Mouse (Mus musculus): ENCODE results near the gene Rbck1.
A peak's percentile ranks its signal among the peaks of the same experiment; 100 is the strongest.

The Rbck1 gene

DNA sequence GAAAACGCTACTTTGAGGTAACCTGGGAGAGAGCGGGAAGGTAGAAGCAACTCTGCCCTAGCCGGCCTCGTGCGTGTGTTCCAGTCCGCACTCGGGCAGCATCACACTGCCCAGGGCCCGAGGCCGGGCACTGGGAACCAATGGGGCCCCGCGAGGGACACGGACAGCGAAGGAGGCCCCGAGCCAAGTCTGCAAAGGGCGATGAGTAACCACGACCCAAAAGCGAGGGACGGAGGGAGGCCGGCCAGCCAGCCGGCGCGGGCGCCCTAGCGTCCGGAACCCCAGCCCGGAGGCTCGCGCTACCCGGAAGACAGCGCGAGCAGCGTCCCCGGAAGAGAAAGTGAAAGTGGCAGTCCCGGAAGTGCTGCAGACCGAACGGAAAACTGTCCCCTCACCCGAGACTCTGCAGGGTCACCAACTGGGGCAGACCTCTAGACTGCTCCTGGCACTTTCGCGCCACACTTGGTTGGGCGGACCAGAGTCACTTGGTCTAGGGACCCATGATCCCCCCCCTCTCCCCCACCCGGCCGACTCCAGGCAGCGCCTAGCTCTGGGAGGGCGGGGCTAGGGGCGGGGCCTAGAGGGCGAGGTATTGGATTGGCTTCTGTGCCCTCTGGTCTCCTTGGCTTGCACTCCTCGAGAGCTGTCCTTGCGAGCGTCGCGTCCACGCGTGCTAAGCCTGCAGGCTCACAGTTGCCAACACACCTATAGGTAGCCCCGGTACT is at the start of gene Rbck1:
TSS of gene Rbck1 (minus strand) at position 553 of the 725 bp plus-strand sequence.
- peak; percentile 92 to 95 for DNase-seq

DNA sequence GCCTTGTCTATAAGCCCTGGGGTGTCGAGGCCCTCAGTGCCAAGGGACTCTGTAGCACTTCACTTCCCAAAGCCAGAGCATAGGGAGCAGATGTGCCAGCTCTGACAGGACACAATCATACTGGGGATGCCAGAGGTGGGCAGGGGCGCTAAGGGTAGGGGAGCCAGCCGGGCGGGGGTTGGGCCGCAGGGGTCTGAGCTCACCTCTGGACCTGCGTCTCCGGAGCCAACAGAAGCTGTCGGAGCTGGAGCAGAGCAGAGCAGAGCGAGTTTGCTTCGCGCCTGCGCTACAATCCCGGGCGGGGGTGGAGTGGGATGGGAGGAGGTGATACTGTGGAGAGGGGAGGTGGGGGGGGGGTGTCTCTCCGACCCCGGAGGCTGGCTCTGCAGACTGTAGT is 43.9 kb upstream of the Rbck1 start, which contains the start of gene Nrsn2:
TSS of gene Nrsn2 (minus strand) at position 294 of the 397 bp plus-strand sequence.
- no peak for DNase-seq

DNA sequence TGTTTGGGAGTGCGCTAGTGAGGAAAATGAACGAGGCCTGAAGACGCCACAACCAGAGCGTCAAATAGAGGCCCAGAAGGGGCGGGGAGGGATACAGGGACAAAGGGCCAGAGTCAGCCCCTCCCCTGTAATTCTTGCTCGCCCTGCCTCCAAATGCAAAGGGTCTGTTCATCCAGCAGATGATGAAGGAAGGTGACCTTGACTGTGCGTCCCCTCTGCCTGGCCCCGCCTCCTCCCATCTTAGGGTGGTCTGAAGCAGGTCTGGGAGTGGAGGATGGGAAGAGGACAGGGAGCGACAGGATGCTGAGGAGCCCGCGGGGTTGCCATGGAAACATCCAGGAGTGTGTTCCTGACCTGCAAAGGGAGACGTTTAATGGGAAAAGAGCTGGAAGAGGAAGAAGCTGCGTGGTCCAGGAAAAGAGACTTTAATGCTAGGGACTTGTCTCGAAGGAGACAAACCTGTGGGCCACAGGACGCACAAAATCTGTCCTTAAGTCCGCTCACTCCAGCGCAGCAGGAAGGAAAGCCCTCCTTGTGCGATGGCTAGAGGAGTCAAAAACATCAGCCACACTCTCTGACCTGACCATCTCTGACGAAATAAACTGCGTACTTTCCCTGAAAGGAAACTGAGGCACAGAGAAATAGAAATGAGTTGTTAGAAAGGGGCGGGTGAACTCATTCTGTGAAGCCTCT is 43.3 kb upstream of the Rbck1 start:
- no peak for DNase-seq

DNA sequence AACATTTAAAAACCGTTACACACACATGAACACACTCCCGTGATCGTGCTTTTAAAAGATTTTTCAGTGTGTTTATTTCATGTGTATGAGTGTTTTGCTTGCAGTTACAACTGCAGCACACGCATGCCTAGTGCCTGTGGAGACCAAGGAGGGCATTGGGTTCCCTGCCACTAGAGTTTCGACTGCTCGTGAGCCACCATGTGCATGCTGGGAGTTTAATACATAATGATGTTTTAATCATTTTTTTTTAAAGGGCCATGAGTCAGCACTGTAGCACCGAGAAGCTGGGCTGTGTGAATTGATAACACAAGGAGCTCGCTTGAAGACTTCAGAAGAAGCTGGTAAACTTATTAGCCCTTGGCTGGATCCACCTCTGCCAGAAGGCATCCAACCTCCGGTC is 41.1 kb upstream of the Rbck1 start:
- DNase-seq = no peak

DNA sequence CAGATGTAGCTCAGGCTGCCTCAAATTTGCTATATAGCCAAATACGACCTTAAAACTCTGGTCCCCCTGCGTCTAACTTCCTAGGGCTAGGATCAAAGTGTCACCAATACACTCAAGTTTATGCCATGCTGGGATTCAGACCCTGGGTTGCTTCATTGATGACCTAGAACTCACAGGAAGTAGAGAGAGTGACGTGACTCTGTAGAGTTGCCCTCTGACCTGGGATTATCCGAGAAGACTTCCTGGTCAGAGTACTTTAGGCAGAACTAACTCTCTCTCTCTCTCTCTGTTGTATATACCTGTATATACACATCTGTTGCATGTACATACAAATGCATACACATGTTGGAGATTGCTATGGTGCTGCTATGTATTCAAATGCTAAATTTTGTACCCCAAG is 40.2 kb upstream of the Rbck1 start:
- no peak for DNase-seq

DNA sequence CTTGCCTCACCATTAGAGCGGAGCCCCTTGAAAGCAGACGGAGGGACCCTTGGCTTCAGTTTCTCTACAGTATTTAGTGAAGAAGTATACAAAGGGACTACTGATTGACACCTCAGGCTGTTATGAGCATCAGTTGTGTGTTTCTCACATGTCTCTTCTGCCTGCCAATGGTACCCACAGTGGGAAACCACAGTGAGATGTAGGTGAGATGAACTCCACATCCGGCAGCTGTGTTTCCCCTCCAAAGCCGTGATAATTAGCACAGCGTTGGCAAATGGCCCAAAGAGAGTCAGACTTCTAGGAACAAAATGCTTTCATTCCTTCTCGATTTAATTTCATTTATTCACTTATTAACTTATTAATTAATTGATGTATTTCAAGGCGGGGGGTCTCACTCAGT is 39.7 kb upstream of the Rbck1 start:
- no peak for DNase-seq

DNA sequence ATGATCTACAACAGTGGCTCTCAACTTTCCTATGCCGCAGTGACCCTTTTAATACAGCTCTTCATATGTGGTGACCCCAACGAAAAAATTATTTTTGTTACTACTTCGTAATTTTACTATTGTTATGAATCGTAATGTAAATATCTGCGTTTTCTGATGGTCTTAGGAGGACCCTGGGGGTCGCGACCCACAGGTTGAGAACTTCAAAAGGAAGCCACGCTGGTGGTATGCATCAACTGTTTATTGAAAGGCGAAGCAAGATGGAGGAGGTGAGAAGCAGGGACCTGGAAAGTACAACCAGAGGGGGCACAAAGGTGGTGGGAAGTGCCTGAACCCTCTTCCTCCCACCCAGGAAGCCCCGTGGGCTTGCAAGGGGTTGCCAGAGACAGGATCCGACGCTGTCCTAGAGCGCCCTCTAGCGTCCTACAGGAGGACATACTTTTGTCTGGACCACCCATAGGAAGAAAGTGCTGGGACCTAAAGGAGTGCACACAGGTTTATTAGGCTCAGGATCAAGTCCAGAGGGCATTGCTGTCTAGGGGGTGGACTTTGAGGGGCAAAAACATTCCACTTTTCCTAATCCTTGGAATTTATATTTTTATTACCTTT is 36.2 kb upstream of the Rbck1 start:
- peak; percentile 63 to 74 for DNase-seq

DNA sequence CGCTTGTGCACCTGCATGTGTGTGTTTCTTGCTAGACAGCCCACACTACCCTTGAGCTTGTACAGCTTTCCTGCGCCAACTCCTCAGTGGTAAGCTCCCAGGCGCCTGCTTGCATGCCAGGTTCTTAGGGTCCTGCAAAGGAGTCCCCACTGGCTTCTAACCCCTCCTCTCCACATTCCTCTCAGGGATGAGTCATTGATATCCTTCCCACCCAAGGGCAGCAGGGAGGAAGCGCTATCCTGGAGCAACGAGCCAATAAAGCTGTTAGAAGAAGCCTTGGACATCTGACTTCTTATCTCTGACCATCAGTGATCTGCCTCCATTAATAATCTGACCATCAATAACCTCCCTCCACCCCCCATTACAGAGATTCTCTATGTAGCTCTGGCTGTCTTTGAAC is 35.5 kb upstream of the Rbck1 start:
- no peak for DNase-seq

DNA sequence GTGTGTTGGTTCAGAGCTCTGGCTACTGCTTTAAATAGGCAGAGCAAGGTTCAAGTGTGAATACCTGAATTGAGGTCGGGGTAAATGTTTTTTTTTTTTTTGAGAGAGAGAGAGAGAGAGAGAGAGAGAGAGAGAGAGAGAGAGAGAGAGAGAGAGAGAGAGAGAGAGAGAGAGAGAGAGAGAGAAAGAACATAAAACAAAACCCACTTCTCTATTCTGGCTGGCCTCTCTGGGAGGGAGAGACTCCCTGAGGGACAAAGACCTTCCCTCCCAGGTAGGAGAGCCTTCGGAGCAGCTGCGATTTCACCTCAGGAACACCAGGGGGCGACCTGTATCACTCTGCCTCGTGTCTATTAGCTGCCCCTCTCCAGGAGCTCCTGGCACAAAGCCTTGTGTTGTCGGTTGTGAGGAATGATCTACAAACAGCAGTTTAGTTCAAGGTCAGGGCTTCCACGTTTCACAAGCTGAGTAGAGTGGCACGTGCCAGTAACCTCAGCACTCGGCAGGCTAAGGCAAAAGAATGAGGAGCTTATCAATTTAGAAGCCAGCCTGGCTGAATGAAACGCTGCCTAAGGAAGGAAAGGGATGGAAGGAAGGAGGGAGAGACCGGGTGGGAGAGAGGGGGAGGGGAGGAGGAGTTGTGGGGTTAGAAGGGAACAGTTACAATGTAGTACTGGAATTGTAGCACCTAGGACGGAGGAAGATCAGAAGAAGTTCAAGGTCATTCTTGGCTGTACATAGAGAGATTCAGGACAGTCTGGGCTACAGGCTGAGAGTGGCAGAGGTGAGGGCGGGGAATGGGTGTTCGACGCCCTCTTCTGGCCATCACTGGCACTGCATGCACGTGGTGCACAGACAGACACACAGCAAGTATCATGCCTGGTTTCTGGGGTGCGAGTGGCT is 31.0 kb upstream of the Rbck1 start:
- peak; percentile 80 to 87 for DNase-seq

DNA sequence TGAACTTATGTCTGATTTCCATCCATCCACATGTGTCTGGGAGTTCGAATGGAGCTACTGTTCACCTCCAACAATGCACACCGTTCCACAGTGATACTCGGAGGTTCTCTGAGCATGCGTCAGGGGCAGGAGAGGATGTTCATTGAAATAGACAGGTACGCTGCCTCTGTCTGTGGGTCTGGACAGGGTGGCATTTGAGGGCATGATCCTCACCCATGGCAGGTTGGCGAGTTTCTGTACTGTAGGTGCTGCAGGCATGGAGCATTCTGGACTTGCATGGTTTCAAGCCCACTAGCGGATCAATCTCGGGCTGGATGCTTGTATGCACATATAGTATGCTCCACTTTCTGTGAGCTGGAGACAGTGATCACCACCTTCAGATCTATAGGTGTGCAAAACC is 28.7 kb upstream of the Rbck1 start:
- DNase-seq = no peak

DNA sequence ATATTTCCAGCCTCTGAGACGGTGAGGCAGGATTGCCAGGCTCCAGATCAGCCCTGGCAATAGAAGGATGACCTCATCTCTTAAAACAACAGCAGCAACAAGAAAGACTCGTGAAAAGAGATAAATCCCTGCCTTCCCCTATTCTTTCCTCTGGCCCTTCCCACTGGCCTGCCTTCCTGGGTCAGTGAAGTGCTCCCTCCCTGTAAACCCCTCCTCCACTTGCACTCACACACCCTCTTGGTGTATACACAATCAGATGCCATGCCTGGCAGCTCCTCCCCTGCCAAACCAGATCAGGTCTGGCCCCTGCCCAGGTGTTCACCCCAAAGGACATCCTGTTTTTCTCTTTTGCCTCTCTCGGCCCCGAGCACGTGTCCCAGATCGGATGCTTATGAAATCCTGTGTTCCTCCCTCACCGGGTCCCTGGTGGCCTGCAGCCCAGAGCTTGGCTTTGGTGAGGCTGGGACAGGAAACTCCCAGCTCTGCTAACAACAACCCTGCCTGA is 27.9 kb upstream of the Rbck1 start:
- DNase-seq = peak; percentile 44 to 67

DNA sequence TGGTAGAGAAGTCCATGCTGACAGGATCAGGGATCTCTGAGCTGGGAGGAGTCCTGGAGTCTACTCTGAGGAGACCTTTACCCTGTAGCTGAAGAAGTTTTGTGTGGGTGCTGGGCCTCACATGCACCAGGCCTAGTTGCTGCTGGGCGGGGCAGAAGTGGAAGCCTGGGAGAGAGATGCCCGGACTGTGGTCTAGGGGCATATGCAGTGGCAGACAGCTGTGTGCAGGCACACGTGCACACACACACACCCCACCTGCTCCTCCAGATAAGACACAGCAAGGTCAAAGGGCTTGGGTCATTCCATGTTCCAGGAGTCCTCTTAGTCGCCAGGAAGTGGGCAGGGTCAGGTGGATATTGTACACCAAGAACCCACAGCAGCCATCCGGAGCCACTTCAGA is 27.2 kb upstream of the Rbck1 start:
- DNase-seq = peak in 1 of 2 experiments; percentile 46

DNA sequence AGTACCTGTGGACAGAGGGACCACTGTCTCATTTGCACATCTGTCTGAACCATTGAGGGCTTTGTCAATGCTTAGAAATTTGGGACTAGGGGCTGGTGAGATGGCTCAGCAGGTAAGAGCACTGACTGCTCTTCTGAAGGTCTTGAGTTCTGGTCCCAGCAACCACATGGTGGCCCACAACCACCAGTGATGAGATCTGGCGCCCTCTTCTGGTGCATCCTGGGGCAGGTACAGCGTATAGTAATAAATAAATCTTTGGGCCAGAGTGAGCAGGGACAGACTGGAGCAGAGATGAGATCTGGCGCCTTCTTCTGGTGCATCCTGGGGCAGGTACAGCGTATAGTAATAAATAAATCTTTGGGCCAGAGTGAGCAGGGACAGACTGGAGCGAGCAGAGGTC is 26.5 kb upstream of the Rbck1 start:
- DNase-seq = peak in 1 of 2 experiments; percentile 32

DNA sequence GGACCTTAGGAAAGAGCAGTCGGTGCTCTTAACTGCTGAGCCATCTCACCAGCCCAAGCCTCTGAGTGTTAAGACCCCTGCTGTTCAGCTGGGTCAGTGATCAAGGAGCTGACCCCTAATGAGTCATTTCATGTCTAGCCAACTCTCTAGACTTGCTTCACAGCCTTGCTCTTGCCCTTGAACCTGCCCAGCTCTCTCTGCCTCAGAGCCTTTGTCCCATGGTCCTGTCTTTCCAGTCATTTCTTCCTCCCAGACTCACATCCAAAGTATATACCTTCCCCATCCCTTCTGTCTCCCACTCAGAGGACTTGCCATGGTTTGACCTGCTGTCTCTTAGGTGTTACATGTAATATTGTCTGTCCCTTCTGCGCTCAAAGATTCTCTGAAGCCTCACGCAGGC is 24.8 kb upstream of the Rbck1 start:
- no peak for DNase-seq

DNA sequence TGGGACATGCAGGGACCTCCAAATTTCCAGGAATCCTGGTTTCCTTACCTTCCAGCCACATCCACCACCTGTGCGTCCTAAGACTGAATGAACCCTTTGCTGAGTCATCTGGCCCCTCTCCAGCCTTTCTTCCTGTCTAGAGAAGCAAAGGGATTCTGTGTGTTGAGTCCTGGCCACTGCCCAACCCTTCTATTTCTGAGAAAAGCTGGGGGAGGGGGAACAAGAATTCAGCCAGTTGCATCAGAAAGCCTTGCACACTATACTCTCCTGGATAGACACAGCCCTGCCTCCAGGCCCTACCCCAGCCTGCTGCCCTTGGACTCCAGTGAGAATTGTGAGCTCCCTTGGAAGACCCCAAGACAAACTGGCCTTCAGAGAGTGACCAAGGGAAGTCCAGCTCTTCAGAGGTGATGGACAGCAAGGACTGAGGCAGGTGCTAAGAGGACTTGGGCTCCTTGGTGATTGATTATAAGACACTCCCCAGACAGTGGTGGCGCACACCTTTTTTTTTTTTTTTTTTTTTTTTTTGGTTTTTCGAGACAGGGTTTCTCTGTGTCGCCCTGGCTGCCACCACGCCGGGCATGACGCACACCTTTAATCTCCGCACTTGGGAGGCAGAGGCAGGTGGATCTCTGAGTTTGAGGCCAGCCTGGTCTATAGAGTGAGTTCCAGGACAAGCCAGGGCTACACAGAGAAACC is 17.5 kb upstream of the Rbck1 start:
- DNase-seq = peak; percentile 59 to 71

DNA sequence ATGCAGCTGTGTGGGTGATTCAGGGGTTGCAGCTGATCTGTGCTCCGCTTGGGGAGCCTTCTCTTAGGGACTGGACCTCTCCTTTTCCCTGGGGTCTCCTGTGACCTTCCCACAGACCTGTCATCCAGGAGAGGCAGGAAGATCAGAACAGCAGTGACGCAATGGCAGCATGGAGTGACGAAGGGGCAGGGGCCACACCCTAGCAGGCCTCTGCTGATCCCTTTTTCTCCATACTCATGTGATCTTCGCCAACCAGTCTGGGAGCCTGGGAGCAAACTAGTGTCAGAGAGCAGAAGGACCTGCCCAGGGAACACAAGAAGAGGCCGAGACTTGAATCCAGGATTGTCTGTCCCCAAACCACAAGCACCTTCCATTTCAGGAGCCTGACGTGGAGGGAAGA is 16.8 kb upstream of the Rbck1 start:
- DNase-seq = no peak

DNA sequence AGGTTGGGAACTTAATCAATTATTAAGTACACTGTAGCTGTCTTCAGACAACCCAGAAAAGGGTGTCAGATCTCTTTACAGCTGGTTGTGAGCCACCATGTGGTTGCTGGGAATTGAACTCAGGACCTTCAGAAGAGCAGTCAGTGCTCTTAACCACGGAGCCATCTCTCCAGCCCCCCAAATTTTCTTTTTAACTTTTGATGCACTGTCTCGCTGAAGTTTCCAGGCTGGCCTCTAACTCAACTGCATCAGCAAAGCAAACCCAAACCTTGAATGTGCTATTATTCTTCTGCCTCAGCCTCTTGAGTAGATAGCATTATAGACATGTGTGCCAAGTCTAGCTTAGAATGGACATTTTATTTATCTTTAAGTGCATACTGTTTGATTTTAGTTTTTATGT is 15.3 kb upstream of the Rbck1 start:
- DNase-seq = no peak

DNA sequence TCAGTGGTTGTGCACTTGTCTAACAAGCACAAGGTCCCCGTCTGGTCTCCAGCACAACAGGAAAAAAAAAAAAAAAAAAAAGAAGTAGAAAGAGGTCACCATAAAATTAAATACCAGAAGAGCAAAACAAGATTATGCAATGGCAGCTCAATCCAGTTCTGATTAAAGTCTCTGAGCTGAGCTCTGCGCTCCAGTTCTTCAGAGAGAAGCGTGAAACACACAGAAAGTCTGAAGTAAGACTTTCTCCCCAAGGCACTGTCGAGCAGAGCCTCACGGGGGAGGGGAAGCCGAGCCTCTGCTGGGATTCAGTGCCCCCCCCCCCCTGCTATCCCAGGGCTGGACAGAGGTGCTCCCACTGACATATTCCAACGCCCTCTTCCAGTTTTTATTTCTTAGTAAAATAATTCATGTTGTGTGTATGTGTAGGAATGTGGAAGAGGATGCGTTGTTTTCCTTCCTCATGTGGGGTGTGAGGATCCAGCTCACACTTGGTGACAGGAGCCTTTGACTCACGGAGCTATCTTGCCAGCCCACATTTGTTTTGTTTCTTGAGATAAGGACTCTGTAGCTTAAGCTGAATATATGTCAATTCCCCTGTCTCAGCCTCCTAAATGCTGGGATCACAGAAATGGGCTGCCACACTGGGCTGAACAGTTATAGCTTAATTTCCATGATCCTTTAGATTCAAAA is 14.5 kb upstream of the Rbck1 start:
- DNase-seq = peak in 1 of 2 experiments; percentile 31

DNA sequence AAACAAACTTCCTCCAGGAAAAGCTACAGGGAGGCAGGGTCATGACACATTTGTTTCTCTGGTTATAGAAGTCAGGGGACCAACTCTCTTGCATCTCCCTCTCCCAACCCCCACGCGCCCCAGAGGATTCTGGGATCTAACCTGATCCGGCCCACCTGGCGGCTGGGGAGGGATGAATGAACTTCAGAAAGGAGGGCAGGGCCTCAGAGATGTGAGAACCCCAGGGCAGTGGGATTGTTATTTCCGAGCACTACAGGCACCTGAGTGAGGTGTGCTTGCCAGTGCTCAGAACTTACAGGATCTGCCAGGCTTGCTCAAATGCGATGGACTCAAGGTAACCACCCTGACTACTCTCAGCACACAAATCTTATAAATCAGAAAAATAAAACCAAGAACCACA is 12.9 kb upstream of the Rbck1 start:
- DNase-seq = peak; percentile 27 to 34

DNA sequence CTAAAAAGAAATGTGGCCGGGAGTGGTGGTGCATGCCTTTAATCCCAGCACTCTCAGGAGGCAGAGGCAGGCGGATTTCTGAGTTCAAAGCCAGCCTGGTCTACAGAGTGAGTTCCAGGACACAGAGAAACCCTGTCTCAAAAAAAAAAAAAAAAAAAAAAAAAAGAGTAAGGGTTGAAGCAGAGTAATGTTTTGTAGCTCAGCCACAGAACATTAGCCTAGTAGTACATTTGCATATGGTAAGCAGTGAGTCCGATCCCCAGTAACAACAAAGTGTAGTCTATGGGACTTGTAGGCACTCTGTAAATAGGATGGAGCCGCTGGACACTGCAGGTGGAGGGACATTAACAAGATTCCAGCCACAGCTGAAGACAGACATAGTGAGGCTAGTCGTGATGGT is 12.5 kb upstream of the Rbck1 start:
- no peak for DNase-seq

DNA sequence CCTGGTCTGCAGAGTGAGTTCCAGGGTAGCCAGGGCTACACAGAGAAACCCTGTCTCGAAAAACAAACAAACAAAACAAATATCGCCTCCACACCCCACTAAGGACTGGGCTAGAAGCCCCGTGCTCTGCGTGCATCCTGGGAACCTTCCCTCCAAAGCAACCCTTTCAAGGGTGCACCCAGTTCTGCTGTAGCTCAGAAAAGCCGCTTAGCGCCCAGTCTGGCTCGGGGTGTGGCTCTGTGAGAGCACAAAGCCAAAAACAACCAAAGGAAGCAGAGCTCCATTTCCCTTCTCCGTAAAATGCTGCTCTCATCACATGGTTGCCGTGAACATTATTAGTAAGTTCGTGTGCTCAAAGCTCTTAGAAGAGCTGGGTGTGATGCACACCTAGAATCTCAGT is 11.9 kb upstream of the Rbck1 start:
- DNase-seq = peak; percentile 29 to 43

All from kidney, postnatal 4 days (tissue).